Mouse (Mus musculus) cerebellum, adult 2 months (tissue): ENCODE measurements around the gene Cck. TPM values are rescaled to one million over a fixed set of nuclear protein-coding genes. Genes with fewer than 3 reads are reported as not detected.
"Not testable (repeated sequence)": the region's sequence is repeated elsewhere in the genome, so short reads cannot be mapped to it uniquely, and the experiment has no call there.

Source experiments
- DNase-seq, 2 experiments: peaks; one replicate each; pipeline ENCODE4 v3.0.0; 2021
- H3K27ac ChIP-seq: fragments of 200-500 bp; 2 replicates; pipeline ENCODE4 v1.5.1; 2012; ENCODE audit warnings: low read length, control low read depth, inconsistent platforms; ENCODE audit not compliant: insufficient read depth
- H3K27me3 ChIP-seq: fragments of 200-500 bp; 2 replicates; pipeline ENCODE4 v1.6.1; 2012; ENCODE audit warnings: inconsistent platforms, mild to moderate bottlenecking, low read length, moderate library complexity; ENCODE audit not compliant: control insufficient read depth, insufficient read depth
- H3K4me1 ChIP-seq: fragments of 200-500 bp; 2 replicates; pipeline ENCODE4 v1.6.1; 2011; ENCODE audit warnings: low read length; ENCODE audit not compliant: control insufficient read depth, insufficient read depth
- H3K4me3 ChIP-seq: fragments of 200-500 bp; replicated peaks from 2 replicates; pipeline ENCODE3; 2011; ENCODE audit warnings: mild to moderate bottlenecking, low read depth, low read length, control low read depth; ENCODE audit not compliant: insufficient read depth
- CTCF ChIP-seq: fragments of 200-500 bp; IDR thresholded peaks from 2 replicates; pipeline ENCODE4 v1.5.1; 2011; ENCODE audit warnings: low read depth, mild to moderate bottlenecking, control low read depth, low read length, moderate library complexity, borderline replicate concordance; ENCODE audit not compliant: insufficient read depth
- POLR2A ChIP-seq: fragments of 200-500 bp; IDR thresholded peaks from 2 replicates; pipeline ENCODE4 v1.6.1; 2011; ENCODE audit warnings: low read length, control low read depth, borderline replicate concordance; ENCODE audit not compliant: insufficient read depth
- WGBS: fragments of 180-500 bp; shearing (Covaris S2); methylation state at CpG from one replicate; pipeline ENCODE4 v1.1.7; 2018; 5-methylcytosine and 5-hydroxymethylcytosine counted together
- polyA plus RNA-seq: library from polyadenylated mRNA; depleted of rRNA; stranded (reverse); fragments of >200 nt; gene quantifications from 2 replicates; pipeline ENCODE4 v1.2.3, GENCODE M21; 2012

Gene Cck
- polyA plus RNA-seq, 1 experiment, result 162 TPM

DNA sequence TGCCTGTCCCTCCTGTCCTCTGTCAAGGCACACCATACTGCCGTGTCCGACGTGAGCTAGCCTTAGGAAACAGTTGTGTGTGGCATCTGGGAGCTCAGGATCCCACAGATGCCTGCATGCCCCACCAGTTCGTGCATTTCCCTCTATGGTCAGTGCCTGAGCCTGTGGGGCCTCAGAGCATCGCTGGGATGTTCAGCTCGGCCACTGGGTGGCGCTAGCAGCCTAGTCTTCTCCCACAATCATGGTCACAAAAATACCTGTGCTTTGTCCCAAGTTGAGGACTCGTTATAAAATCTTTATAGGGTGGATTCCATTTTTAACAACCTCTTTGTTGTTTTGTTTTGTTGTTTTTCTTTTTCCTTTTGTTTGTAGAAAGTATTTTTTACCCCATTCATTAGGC is 37.0 kb downstream of the Cck start:
- WGBS, result 25% methylated on average over 8 of the region's 8 CpGs
- Histone ChIP-seq H3K4me1 (no peaks in the 10 kb centered on the region), H3K27me3 (no peaks in the 10 kb centered on the region), H3K27ac (no peak overlapping the region), H3K4me3 (no peak overlapping the region)
- DNase-seq, result peak; percentile 54 to 64
- TF ChIP-seq CTCF, result peak; percentile 90
- TF ChIP-seq POLR2A, result no peak

DNA sequence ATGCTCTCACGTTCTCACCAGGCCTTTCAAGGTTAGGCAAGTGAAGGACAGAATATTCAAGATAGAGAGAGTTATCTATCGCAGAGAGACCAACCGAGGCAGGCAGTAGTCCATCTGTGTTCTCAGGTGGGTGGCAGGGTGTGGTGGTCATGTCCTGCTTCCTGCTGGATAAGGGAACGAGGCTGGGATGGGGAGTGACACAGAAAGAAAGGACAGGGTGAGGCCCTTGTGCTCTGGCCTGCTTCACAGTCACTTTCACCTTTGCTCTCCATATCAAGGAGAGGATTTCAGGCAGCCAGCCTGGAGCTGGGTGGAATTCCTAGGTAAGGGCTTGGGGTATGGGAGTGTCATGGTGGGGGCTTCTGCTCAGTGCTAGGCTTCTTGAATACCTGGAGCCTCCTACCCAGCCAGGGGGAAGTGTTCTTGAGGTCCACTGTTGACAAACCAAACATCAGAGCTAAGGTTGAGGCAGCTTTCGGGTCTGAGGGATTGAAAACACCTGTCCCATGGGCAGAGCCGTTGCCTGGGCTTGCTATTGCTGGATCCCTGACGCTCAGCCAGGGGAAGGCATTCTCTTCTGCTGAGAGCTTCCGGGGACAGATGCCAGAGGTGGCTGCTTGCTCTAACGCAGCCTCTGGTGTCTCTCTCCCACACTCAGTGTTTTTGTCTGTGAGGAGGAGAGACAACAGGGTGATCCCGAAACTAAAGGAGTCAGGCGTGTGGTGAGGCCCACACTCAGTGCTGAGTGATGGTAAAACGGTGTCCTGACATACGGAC is 38.6 kb downstream of the Cck start:
- WGBS, result 69% methylated on average over 13 of the region's 13 CpGs
- TF ChIP-seq CTCF (no peak), POLR2A (no peak)
- H3K4me3 ChIP-seq, result no peak overlapping the region
- H3K4me1 ChIP-seq, result no peaks in the 10 kb centered on the region
- no peaks in the 10 kb centered on the region for H3K27me3 ChIP-seq
- H3K27ac ChIP-seq, result no peak overlapping the region
- no peak for DNase-seq

DNA sequence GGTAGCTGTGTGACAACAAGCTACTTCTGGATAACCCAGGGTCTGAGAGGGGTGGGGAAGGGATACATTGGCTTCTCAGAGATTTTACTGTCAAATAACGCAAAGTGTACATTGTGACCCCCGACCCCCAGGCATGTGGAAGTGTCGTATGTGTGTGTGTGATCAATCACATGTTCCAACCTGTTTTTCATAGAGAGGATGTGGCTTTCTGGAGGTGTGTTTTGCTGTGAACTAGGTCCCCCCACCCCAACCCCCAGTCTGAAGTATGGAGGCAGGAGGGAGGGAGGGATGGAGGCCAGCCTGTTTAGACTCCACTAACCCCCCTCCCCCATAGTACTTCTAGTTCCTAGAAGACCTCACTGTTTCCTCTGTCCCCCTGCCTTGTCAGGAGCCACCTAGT is 40.6 kb downstream of the Cck start:
- no peaks in the 10 kb centered on the region for H3K27me3 ChIP-seq
- 91% methylated on average over 3 of the region's 3 CpGs for WGBS
- TF ChIP-seq POLR2A (no peak), CTCF (no peak)

DNA sequence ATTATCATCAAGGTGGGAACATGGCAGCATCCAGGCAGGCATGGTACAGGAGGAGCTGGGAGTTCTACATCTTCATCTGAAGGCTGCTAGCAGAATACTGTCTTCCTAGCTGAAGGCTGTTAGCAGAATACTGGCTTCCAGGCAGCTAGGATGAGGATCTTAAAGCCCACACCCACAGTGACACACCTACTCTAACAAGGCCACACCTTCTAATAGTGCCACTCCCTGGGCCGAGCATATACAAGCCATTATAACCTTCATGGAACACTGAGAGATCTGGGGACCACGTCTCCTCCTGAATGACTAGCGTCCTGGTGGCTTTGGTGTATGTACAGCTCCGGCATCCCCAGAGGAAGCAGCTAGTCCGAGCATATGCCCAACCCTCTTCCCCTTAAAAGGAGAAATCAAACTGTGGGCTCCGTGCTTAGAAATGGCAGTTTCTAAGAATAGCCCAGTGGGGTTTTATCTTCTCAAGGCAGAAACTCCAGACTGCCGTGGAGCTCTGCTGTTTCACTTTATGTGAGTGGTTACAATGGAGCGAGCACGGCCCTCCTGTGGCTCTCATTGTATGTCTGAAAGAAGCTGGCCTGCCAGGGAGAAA is 43.1 kb downstream of the Cck start:
- not testable (repeated sequence) for H3K27ac ChIP-seq, H3K4me3 ChIP-seq, H3K4me1 ChIP-seq, DNase-seq, H3K27me3 ChIP-seq
- WGBS, result 41% methylated on average over 9 of the region's 9 CpGs

More for the DNA sequence above, 40.6 kb downstream of the Cck start:
- no peak overlapping the region for H3K4me3 ChIP-seq
- no peak overlapping the region for H3K27ac ChIP-seq
- no peaks in the 10 kb centered on the region for H3K4me1 ChIP-seq
- DNase-seq, result no peak

DNA sequence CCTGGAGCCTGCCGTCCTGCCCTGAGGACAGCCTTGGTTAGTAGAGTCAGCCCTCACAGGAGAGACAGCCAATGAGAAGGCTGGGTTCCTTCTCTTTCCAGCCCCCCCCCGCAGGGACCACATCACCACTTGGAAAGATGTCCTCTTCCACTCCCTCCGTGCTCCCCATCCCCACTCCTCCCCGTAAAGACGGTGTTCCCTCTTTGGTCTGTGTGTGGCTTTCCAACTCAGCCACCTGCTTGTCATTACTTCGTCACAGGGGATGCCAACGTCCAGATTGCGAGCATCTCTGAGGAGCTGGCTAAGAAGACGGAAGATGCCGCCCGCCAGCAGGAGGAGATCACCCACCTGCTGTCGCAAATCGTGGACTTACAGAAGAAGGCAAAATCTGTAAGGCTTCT is 49.1 kb downstream of the Cck start:
- no peaks in the 10 kb centered on the region for H3K27me3 ChIP-seq
- peaks cover 49% of the 10 kb centered on the region for H3K4me1 ChIP-seq
- peak; percentile 61 to 64 for DNase-seq
- 13% methylated on average over 13 of the region's 13 CpGs for WGBS
- TF ChIP-seq CTCF, result no peak
- TF ChIP-seq POLR2A, result no peak
- H3K4me3 ChIP-seq, result no peak overlapping the region
- H3K27ac ChIP-seq, result no peak overlapping the region; the same call in 1 of the 2 replicates

DNA sequence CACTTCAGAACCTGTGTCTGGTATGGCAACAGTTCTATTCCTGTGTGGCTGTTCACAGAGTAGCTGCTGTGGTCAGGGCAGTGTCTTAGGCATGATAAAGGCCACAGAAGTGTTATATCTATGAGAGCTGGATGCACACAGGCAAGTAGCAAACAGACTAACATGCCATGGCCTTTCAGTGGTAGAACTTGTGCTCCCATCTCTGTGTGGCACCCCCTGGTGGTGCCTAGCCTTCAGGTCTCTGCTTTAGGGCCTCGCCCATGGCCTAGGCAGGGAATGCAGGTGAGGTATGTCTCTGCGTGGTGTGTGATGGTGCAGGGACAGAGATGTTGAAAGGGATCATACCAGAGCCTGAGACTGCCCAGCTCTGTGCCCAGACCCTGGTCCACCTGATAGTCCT is 50.1 kb downstream of the Cck start:
- H3K27ac ChIP-seq, result no peak overlapping the region
- no peak for TF ChIP-seq POLR2A
- peak; percentile 74 for TF ChIP-seq CTCF
- peaks cover 57% of the 10 kb centered on the region for H3K4me1 ChIP-seq
- no peak overlapping the region for H3K4me3 ChIP-seq
- no peaks in the 10 kb centered on the region for H3K27me3 ChIP-seq
- WGBS, result 90% methylated on average over 2 of the region's 2 CpGs
- DNase-seq, result peak; percentile 60 to 61

DNA sequence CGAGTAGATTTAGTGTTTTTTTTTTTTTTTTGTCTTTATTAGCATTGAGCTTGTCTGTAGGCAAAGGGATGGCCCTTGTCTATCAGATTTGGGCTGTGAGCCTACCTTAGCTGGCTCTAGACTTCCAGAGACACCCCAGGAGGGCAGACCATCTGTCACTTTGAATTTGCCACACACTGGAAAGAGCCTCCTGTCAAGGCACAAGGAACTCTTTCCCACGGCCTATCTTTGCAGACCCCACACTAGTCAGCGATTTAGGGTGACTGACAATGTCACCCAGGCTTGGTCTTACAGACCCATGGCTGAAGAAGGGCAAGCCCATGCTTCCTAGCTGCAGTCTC is 51.2 kb downstream of the Cck start:
- TF ChIP-seq CTCF, result no peak
- no peak for TF ChIP-seq POLR2A
- peak overlapping the region; percentile 74 for H3K27ac ChIP-seq
- H3K4me1 ChIP-seq, result peaks cover 57% of the 10 kb centered on the region
- H3K27me3 ChIP-seq, result no peaks in the 10 kb centered on the region
- DNase-seq, result peak; percentile 85 to 91
- 6% methylated on average over 3 of the region's 3 CpGs for WGBS
- no peak overlapping the region for H3K4me3 ChIP-seq

DNA sequence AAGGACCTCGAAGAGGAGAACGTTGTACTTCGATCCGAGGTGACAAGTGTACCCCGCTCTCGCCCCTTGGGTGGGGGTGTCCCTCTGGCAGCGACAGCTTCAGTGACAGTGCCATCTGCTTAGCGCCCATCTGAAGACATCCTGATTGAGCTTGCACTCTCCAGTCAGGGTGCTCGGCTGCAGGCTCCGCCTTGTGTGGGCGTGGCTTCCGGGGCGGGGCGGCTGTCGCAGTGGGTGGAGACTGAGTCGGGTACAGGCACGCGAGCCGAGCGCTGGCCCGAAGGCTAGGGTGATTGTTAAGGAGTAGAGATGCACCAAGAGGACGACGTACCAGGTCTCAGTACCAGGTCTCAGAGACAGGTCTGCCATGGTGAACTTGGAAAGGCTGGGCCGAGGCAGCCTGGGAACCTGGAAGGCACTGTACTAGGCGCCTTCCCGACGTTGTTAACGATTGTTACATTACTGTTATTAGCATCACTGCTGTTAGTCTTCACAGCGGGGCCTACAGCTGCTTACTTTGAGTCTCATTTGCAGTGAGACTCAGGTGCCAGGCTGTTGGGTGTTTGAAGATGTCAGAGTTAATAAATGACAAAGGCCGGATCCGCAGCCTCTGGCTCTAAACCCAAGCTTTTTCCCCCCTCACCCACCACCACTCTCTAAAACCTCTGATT is 51.7 kb downstream of the Cck start:
- no peak for TF ChIP-seq CTCF
- no peak for TF ChIP-seq POLR2A
- DNase-seq, result peak; percentile 47 to 54
- no peak overlapping the region for H3K4me3 ChIP-seq
- H3K27ac ChIP-seq, result peak overlapping the region; percentile 58
- no peaks in the 10 kb centered on the region for H3K27me3 ChIP-seq
- 45% methylated on average over 31 of the region's 31 CpGs for WGBS
- peaks cover 61% of the 10 kb centered on the region for H3K4me1 ChIP-seq
